Mouse (Mus musculus): ENCODE measurements at regions not wholly inside any gene's neighbourhood (a gene's known extent, or its start where the extent isn't known, plus 50 kb on each side); places are given as distances from the start of the nearest gene placed in this dataset.

DNA sequence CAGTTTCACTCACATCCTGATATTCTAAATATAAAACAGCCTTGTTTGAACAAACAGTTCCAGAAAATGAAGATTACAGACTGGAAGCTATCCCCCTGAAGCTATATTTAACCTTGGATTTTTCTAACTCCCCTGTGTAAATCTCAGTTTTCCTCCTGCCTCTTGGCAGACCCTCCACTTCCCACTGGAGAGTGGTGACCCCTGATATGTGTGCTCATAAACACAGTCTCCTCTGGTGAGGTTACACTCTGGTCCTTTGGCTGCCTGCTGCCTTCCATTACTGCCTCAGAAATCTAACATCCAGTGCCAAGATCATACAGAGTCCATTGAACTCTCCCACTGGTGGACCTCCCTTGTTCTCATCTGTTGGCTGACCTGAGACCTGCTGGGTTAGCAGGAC lies 610.8 kb downstream of the Hs3st4 start:
- H3K9ac ChIP-seq: no peak overlapping the region
- H3K27me3 ChIP-seq: no peaks in the 10 kb centered on the region
- H3K4me1 ChIP-seq: no peaks in the 10 kb centered on the region; the same call in 1 of the 2 replicates
- H3K27ac ChIP-seq: no peak overlapping the region
- no peak overlapping the region for H3K4me2 ChIP-seq
- no peaks in the 10 kb centered on the region for H3K36me3 ChIP-seq (replicated peaks)
- no peaks in the 10 kb centered on the region for H3K9me3 ChIP-seq
- H3K4me3 ChIP-seq (replicated peaks): no peak overlapping the region
- no peak for ATAC-seq (ENCODE audit: low FRiP score)

DNA sequence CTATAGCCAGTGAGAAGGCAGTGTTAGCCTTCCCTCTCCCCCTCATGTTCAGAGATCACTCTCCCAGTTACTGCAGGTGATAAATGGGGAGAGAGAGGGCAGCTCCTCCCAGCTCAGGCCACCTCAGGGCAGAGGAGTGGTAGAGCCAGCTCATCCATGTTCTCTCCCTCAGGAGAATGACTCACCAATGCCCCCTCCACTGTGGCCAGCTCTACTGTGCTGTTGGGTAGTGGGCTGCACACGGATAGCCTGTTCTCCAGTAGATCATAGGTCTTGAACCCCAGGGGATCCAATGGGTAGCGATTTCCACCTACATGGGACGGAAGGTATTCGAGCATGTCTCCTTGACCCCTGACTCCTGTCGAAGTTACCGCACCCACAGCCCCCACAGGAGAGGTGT lies 618.1 kb downstream of the Hs3st4 start:
- Histone ChIP-seq H3K27ac (no peak overlapping the region), H3K4me1 (no peaks in the 10 kb centered on the region), H3K9me3 (no peaks in the 10 kb centered on the region), H3K27me3 (no peaks in the 10 kb centered on the region), H3K4me3 (replicated peaks) (no peak overlapping the region), H3K36me3 (replicated peaks) (no peaks in the 10 kb centered on the region), H3K9ac (no peak overlapping the region), H3K4me2 (no peak overlapping the region)
- no peak for ATAC-seq (ENCODE audit: low FRiP score)
- WGBS: 93% methylated on average over 6 of the region's 6 CpGs

GRCm38 (mm10) chr7:124604581-124604980 lies 621.9 kb downstream of the Hs3st4 start:
- ATAC-seq (ENCODE audit: low FRiP score): no peak
- WGBS: 68% methylated on average over 2 of the region's 2 CpGs
- H3K4me3 ChIP-seq (replicated peaks): no peak overlapping the region
- no peaks in the 10 kb centered on the region for H3K9me3 ChIP-seq
- no peaks in the 10 kb centered on the region for H3K27me3 ChIP-seq
- no peaks in the 10 kb centered on the region for H3K4me1 ChIP-seq
- H3K4me2 ChIP-seq: no peak overlapping the region
- H3K27ac ChIP-seq: no peak overlapping the region
- H3K36me3 ChIP-seq (replicated peaks): no peaks in the 10 kb centered on the region
- H3K9ac ChIP-seq: no peak overlapping the region

- Histone ChIP-seq H3K27ac (no peak overlapping the region), H3K36me3 (replicated peaks) (no peaks in the 10 kb centered on the region), H3K4me3 (replicated peaks) (no peak overlapping the region), H3K4me2 (no peak overlapping the region), H3K9me3 (no peaks in the 10 kb centered on the region), H3K9ac (no peak overlapping the region), H3K4me1 (no peaks in the 10 kb centered on the region), H3K27me3 (no peaks in the 10 kb centered on the region)
- WGBS: 83% methylated on average over 1 of the region's 1 CpGs
- ATAC-seq (ENCODE audit: low FRiP score): no peak
Measured at GRCm38 (mm10) chr7:124605978-124606377, 623.3 kb downstream of the Hs3st4 start.

- no peak overlapping the region for H3K4me2 ChIP-seq
- no peak for ATAC-seq (ENCODE audit: low FRiP score)
- H3K4me1 ChIP-seq: no peaks in the 10 kb centered on the region
- no peaks in the 10 kb centered on the region for H3K9me3 ChIP-seq
- H3K36me3 ChIP-seq (replicated peaks): no peaks in the 10 kb centered on the region
- no peak overlapping the region for H3K9ac ChIP-seq
- H3K4me3 ChIP-seq (replicated peaks): no peak overlapping the region
- no peaks in the 10 kb centered on the region for H3K27me3 ChIP-seq
- no peak overlapping the region for H3K27ac ChIP-seq
Measured at GRCm38 (mm10) chr7:124607061-124607460, 624.4 kb downstream of the Hs3st4 start.

- Histone ChIP-seq H3K4me1 (no peaks in the 10 kb centered on the region), H3K36me3 (replicated peaks) (no peaks in the 10 kb centered on the region), H3K4me2 (no peak overlapping the region), H3K27ac (no peak overlapping the region), H3K27me3 (no peaks in the 10 kb centered on the region), H3K4me3 (replicated peaks) (no peak overlapping the region), H3K9me3 (no peaks in the 10 kb centered on the region), H3K9ac (no peak overlapping the region)
- no peak for ATAC-seq (ENCODE audit: low FRiP score)
- 87% methylated on average over 3 of the region's 3 CpGs for WGBS
Measured at GRCm38 (mm10) chr7:124610437-124610836, 627.8 kb downstream of the Hs3st4 start.

- Histone ChIP-seq H3K4me3 (replicated peaks) (no peak overlapping the region), H3K27me3 (peaks cover 9% of the 10 kb centered on the region), H3K9ac (no peak overlapping the region), H3K9me3 (no peaks in the 10 kb centered on the region), H3K4me1 (no peaks in the 10 kb centered on the region; the same call in 1 of the 2 replicates), H3K4me2 (no peak overlapping the region), H3K27ac (no peak overlapping the region), H3K36me3 (replicated peaks) (no peaks in the 10 kb centered on the region)
- 87% methylated on average over 6 of the region's 6 CpGs for WGBS
- ATAC-seq (ENCODE audit: low FRiP score): no peak
Measured at GRCm38 (mm10) chr7:124647131-124647530, 664.5 kb downstream of the Hs3st4 start.

DNA sequence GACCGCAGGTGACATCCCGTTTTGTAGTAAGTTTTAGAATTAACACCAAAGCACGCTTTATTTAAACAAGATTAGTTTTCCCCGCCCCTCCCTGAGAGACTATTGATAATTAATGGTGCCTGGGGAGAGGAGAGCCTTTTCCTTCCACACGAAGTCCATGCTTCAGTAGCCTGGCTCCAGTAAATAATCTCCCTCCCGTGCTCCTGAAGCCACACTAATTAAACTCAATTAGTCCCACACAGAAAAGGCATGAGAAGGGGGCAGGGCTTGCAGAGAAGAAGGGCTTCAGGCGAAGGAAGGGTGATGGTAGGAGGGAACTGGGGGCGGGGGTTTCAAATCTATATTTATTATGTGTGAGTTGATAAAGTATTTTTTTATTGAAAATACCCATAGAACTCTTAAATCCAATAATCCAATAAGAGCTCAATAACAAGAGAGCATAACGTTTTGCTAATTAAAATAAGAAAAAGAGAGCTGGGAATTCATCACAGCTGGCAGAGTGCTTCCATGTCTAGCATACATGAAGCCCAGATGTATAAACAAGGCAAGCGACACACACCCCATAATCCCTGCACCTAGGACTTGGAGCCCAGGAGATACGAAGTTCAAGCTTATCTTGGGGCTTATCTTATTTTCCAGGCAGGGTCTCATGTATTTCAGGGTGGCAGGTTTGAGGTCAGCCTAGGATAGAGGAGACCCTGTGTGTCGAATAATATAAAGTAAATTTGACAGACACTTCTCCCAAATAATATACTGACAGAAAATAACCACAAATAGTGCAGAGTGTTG lies 684.7 kb downstream of the Hs3st4 start:
- Histone ChIP-seq H3K27ac (no peak overlapping the region), H3K4me3 (replicated peaks) (no peak overlapping the region), H3K9me3 (no peaks in the 10 kb centered on the region), H3K4me1 (peaks cover 20% of the 10 kb centered on the region), H3K9ac (no peak overlapping the region), H3K4me2 (no peak overlapping the region), H3K36me3 (replicated peaks) (no peaks in the 10 kb centered on the region), H3K27me3 (peaks cover 8% of the 10 kb centered on the region; the same call in 1 of the 2 replicates)
- ATAC-seq (ENCODE audit: low FRiP score): peak; percentile 87
- WGBS: 11% methylated on average over 12 of the region's 12 CpGs

- Histone ChIP-seq H3K4me1 (peaks cover 20% of the 10 kb centered on the region), H3K9me3 (no peaks in the 10 kb centered on the region), H3K27ac (no peak overlapping the region), H3K36me3 (replicated peaks) (no peaks in the 10 kb centered on the region), H3K9ac (no peak overlapping the region), H3K4me2 (no peak overlapping the region), H3K27me3 (peaks cover 8% of the 10 kb centered on the region; the same call in 1 of the 2 replicates), H3K4me3 (replicated peaks) (no peak overlapping the region)
- no peak for ATAC-seq (ENCODE audit: low FRiP score)
- 42% methylated on average over 4 of the region's 4 CpGs for WGBS
Measured at GRCm38 (mm10) chr7:124668058-124668457, 685.4 kb downstream of the Hs3st4 start.

DNA sequence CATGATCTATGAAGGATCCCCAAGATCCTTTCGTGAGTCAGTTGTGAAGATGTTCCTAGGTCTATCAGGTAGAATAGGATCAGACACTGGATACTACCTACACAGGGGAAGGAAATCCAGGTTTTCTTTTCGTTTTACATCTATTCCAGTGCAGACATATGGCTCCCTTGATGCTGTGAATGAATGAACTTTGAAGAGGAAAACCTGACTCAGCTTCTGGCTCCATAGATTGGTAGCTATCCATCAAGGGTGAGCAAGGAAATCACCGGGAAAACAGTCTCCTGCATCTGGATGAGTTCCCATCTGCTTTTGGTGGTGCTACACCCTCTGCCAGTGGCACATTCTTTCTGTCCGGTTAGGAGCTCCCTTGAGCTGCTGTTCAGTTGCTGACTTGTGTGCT lies 687.8 kb downstream of the Hs3st4 start:
- Histone ChIP-seq H3K4me2 (no peak overlapping the region), H3K27ac (no peak overlapping the region), H3K36me3 (replicated peaks) (no peaks in the 10 kb centered on the region), H3K9me3 (no peaks in the 10 kb centered on the region), H3K9ac (no peak overlapping the region), H3K4me3 (replicated peaks) (no peak overlapping the region), H3K27me3 (peaks cover 8% of the 10 kb centered on the region; the same call in 1 of the 2 replicates), H3K4me1 (peaks cover 20% of the 10 kb centered on the region)
- WGBS: 87% methylated on average over 4 of the region's 4 CpGs
- ATAC-seq (ENCODE audit: low FRiP score): no peak

GRCm38 (mm10) chr7:124671117-124671516 lies 688.4 kb downstream of the Hs3st4 start:
- Histone ChIP-seq H3K36me3 (replicated peaks) (no peaks in the 10 kb centered on the region), H3K27me3 (peaks cover 8% of the 10 kb centered on the region; the same call in 1 of the 2 replicates)
- ATAC-seq (ENCODE audit: low FRiP score): no peak

DNA sequence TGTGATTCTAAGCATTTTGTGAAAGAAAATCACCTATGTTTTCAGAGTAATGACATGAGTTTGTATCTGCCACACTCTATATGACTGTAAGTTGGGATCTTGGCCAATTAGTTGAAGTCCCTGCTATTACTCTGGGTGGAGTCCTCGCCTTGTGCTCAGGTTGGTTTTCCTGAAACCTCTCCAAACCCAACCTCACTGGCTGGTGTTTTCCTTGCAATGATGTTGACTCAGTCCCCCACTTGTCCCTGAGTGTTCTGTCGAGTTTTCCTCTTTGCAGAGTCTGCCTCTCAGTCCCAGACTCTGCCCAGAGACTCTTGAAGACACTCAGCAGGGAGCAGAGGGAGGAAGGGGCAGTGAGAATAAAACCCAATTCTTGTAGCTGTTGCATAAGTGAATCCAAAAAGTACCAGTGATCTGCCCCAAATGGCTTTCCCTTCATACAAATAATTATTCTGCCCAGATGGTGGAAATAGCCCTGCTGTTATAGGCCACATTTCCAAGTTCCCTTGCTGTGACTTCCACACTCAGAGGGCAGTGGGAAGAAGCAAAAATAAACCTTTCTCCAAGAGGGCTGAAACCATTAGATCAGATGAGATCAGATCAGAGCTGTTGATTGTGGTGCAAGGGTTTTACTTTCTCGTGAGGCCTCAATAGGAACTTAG lies 694.3 kb downstream of the Hs3st4 start:
- Histone ChIP-seq H3K27me3 (no peaks in the 10 kb centered on the region), H3K4me2 (no peak overlapping the region), H3K9me3 (no peaks in the 10 kb centered on the region), H3K27ac (no peak overlapping the region), H3K4me1 (no peaks in the 10 kb centered on the region), H3K36me3 (replicated peaks) (no peaks in the 10 kb centered on the region), H3K9ac (no peak overlapping the region), H3K4me3 (replicated peaks) (no peak overlapping the region)
- WGBS: 54% methylated on average over 3 of the region's 3 CpGs
- ATAC-seq (ENCODE audit: low FRiP score): no peak

More at GRCm38 (mm10) chr7:124671117-124671516, 688.4 kb downstream of the Hs3st4 start:
- no peak overlapping the region for H3K9ac ChIP-seq
- H3K4me1 ChIP-seq: peaks cover 20% of the 10 kb centered on the region
- no peak overlapping the region for H3K4me3 ChIP-seq (replicated peaks)
- no peaks in the 10 kb centered on the region for H3K9me3 ChIP-seq
- no peak overlapping the region for H3K4me2 ChIP-seq
- H3K27ac ChIP-seq: no peak overlapping the region

DNA sequence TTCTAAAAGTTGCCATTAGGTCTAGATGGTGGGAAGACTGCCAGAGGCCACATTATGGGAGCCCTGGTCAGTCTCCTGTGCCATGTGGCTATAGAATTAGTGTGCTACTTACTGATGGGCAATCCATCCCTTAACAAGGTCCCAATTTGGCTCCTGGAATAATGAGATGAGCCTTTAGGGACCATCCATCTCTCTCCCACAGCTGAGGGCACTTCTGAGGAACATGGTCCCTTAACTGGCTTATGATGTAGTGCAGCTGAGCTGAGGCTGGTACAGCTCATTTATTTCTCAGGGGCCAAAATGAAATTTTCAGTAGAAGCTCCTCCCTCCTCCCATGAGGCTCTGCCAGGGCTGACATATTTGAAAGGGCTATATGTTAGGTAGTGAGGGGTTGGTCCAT lies 697.9 kb downstream of the Hs3st4 start:
- no peaks in the 10 kb centered on the region for H3K9me3 ChIP-seq
- no peak overlapping the region for H3K4me3 ChIP-seq (replicated peaks)
- H3K36me3 ChIP-seq (replicated peaks): no peaks in the 10 kb centered on the region
- H3K27me3 ChIP-seq: no peaks in the 10 kb centered on the region
- no peak for ATAC-seq (ENCODE audit: low FRiP score)
- H3K4me2 ChIP-seq: no peak overlapping the region
- H3K27ac ChIP-seq: no peak overlapping the region
- no peaks in the 10 kb centered on the region for H3K4me1 ChIP-seq
- H3K9ac ChIP-seq: no peak overlapping the region

Data from forebrain, embryonic 12.5 days (tissue).